Mouse (Mus musculus) Patski (cell line): ENCODE measurements around the gene Ambn. TPM values are rescaled to one million over a fixed set of nuclear protein-coding genes. Genes with fewer than 3 reads are reported as not detected.

ENCODE experiments used
- ATAC-seq: fragments of 100-300 bp; one replicate; pipeline ENCODE4 v1.8.0; 2021
- CTCF ChIA-PET: fragments of 350-600 bp; sonication (Branson Sonifier 250); formaldehyde crosslinking; loops from one replicate; lab custom pipeline; 2022; ENCODE audit warnings: inconsistent platforms; lab: Charles Lee
- POLR2A ChIA-PET: fragments of 350-600 bp; sonication (Branson Sonifier 250); formaldehyde crosslinking; loops from one replicate; lab custom pipeline; 2022; ENCODE audit warnings: antibody characterized with exemption, inconsistent platforms; lab: Charles Lee
- DNase-seq: peaks from one replicate; pipeline ENCODE4 v3.0.0-alpha.2; 2011; ENCODE audit warnings: low read depth, low spot score
- H3K27me3 ChIP-seq: fragments of 371-371 bp; one replicate; pipeline ENCODE4 v1.5.1; 2021
- CTCF ChIP-seq: fragments of 100-300 bp; IDR thresholded peaks from one replicate; pipeline ENCODE4 v1.5.1; 2021
- in situ Hi-C: fragments of 300-500 bp; cut with MboI; formaldehyde crosslinking; loops from 3 replicates; pipeline ENCODE4 v1.11.1; 2018; ENCODE audit warnings: low pct_unique_long_range_greater_than_20kb, mixed read lengths
- polyA plus RNA-seq: library from polyadenylated mRNA; unstranded; gene quantifications from one replicate; pipeline ENCODE4 v1.2.3, GENCODE M21; 2021

Gene Ambn
- polyA plus RNA-seq, 1 experiment from 2014 or later, result not detected

DNA sequence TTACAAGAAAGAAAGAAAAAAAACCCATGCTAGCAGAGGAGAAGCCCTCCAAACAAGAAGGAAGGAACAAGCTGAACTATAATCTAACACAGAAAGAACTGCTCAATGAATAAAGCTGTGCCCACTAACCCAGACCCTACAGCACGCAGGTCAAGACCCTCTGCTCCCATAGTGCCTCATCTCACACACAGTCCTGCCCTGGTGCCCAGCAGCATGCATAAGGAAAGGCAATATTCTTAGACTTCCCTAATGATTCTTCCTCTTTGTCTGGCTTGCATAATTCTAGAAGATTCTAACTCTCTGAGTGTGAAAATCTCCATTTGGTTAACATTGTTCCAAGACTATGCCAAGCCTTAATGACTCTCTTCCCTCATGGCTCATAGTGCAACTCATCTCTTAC lies 53.2 kb downstream of the Ambn start:
- DNase-seq (no peak), ATAC-seq (no peak)
- TF ChIP-seq CTCF, result no peak
- in situ Hi-C loops, result no loop called here
- H3K27me3 ChIP-seq, result peaks cover 24% of the 10 kb centered on the region
- POLR2A ChIA-PET, result no interaction called here
- CTCF ChIA-PET, result no interaction called here

Other genes starting within 250 kb of the Ambn start
- gene Gm7714, start 187.1 kb upstream of the Ambn start, polyA plus RNA-seq, result not detected
- not detected for gene Prol1, start 138.7 kb upstream of the Ambn start, polyA plus RNA-seq
- not detected for gene Amtn, start 79.9 kb upstream of the Ambn start, polyA plus RNA-seq
- gene Enam, start 32.0 kb downstream of the Ambn start, polyA plus RNA-seq, result not detected
- gene Jchain, start 71.9 kb downstream of the Ambn start, polyA plus RNA-seq, result 0.23 TPM
- gene Utp3, start 98.5 kb downstream of the Ambn start, polyA plus RNA-seq, result 78.9 TPM
- 17.4 TPM for gene Rufy3, start 109.0 kb downstream of the Ambn start, polyA plus RNA-seq
- 127 TPM for gene Grsf1, start 220.2 kb downstream of the Ambn start, polyA plus RNA-seq